Mouse (Mus musculus): ENCODE measurements at regions not wholly inside any gene's neighbourhood (a gene's known extent, or its start where the extent isn't known, plus 50 kb on each side); places are given as distances from the start of the nearest gene placed in this dataset.

DNA sequence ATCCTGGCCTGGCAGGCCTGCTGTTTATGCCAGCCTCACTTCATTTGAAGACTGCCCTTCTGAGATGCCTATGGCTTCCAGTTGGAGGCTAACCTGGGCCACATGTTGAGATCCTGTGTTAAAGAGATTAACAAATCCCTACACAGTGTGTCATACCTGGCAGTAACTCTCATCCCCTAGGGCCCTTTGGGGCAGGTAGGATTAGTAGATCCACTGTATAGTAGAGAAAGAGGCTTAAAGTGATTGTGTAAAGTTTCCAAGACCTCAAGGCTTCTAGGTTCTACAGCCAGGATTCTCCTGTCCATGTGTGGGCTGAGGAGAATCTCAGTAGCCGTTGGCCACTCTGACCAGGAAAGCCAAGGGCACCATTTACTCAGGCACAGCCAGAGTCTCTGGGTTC is 231.4 kb downstream of the Foxo1 start:
- no peak for DNase-seq

DNA sequence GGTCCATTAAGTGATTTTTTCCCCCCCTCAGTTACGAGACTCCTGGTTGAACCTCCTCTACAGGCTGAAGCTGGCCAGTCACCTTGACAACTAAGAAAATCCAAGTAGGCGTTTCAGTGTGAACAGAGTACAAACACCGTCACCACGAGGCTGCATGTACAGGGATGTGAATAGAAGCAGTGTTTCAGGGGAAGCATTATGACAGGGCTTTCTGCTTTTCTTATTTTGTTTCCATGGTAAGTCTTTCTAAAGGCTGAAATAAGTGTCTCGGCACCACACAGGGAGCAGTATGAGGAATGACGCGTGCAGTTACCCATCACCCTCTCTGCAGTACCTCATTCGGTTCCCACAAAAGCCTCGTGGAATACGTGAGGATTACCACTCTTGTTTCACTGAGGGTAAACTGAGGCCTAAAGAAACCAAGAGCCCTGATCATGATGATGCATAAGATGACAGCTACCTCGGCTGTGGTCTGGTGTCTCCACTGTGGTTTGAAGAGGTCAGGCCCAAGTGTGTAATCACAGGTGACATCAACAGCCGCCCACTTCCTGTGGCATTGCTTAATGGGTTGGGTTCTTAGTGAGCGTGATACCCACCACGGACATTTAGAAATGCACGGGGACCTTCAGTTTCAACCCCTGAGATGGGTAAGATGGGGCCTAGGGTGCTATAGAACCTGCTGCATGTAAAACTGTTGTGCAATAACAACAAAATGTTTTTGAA is 230.5 kb downstream of the Foxo1 start:
- no peak for DNase-seq

DNA sequence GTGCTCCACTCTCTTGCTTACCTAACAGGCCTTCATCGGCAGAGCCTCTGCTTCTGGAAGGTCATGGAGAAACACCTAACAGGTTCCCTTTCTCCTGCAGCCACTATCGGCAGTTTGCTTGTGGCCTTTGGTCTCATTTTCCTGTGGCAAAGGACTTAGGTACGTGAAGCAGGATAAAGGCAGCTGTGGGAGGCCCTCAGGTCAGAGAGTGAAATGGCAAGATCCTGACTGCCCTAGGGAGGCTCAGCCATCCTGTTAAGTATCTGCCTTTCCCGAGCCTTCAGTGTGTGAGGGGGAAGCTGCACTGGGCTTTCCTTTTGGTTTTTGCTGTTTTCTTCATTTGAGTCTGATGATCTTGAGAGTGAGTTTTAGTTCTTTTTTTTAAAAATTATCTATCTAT is 228.8 kb downstream of the Foxo1 start:
- no peak for DNase-seq

DNA sequence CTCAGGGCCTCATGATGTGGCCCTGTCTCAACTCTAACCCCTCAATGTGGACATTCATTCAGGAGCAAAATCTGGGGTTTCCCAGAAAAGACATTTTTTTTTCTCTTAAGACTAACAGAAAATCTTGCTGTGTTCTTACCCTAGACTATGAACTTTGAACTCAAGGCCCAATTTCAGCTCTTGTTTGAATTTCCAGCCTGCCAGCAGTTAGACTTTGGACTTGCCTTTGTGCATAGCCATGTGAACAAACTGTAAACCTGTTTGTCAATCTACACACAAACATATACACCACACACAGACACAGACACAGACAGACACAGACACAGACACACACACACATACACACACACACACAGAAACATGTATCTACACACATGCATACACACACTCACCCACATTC is 227.3 kb downstream of the Foxo1 start:
- DNase-seq, result no peak

DNA sequence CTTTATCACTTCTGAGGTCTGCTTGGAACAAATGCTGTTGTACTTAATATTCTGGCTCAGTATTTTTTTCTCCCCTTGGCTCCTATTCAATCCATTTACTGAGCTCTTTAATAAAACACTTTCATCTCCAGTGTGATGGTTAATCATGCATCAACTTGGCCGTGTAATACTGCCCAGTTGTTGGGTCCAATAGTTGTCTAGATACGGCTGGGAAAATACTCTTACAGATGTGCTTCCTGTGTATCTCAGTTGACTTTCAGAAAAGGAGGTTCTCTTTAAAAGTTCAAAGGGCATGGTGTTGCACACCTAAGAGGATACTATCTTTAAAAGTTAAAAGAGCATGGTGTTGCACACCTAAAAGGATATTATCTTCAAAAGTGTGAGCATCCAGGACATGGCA is 226.8 kb downstream of the Foxo1 start:
- no peak for DNase-seq

DNA sequence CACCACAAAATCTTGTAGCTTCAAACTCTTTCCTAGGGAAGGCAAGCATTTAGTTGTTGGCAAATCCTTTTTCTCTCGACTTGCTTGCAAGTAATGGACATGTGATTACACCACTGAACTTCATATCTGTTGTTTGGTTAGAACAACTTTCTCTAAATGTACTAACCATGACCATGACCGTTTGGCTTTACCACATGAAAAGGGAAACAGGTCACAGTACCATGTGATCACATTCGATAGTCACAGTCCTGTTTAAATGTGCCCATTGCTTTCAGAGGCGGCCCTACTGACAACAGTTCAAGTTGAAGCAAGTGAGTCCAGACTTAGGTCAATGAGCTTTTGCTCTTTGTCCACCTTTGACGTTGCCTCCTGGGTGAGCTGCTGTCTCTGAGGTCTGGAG is 211.1 kb downstream of the Foxo1 start:
- DNase-seq, result no peak

DNA sequence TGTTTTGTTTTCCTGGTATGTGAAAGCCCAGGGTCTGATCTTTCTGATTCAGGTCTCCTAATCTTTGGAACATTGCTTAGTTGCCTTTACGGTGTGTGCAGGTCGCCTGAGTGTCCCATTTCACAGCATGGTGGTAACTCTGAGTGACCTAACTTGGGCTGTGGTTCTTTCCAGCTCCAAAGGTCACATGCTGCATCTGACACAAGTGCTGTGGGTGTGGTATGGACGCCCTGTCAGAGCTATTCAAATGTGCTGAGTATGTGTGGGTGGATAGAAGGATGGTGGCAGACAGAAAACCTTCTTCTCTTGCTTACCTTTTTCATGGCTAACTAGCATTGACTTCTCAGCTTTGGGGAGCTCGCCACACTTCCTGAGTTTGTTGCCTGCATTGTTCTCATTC is 201.8 kb downstream of the Foxo1 start:
- no peak for DNase-seq

DNA sequence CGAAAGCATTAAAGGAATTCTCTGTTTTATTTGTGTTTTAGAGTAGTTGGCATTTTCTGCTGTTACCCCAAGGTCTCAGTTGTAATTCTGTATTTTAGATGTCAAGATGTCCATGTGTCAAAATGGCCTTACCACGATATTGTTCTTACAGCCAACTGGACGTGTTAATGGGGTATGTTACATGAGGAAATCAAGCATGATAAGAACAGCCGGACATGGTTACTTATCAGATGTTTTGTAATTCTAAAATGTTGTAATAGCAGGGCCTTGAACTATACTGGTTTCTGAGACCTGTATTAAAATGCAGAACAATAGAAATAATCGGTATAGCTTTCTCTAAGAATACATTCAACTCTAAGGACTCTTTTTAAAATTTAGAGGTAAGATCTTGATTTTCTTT is 201.3 kb downstream of the Foxo1 start:
- DNase-seq, result no peak

DNA sequence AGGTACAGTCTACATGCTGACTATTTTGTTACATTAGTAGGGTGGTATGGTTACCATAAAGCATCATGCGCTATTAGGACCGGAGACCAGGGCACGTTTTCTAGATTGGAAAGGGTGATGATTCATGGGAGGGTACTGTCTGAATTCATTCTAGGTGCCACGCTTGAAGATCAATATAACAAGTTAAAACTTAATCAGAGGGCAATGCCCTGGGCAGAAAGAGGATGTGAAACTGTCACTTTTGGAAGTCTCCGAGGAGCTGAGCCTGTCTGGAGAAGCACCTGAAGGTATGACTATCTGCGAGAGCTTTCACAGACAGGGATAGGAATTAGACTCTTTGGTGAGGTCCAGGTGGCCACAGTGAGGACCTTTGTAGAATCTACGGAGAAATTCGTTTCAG is 200.2 kb downstream of the Foxo1 start:
- DNase-seq, result no peak

DNA sequence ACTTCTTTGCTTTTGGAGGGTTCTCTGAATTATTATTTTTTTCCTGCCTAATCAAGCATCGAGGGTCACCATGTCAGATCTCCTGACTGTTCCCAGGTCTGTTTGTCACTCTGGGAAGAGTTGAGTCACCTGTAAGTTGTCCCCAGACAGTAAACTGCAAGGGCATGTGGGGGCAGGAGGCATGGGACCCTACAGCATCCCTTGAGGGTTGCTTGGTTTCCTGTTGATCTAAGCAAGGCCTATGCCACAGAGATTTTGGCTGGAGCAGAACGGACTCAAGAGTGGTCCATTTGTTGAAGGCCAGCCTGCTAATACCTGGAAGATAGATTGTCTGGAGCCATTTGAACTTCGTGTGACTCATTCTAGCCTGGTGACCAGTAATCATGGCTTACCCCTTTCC is 199.7 kb downstream of the Foxo1 start:
- DNase-seq, result no peak

DNA sequence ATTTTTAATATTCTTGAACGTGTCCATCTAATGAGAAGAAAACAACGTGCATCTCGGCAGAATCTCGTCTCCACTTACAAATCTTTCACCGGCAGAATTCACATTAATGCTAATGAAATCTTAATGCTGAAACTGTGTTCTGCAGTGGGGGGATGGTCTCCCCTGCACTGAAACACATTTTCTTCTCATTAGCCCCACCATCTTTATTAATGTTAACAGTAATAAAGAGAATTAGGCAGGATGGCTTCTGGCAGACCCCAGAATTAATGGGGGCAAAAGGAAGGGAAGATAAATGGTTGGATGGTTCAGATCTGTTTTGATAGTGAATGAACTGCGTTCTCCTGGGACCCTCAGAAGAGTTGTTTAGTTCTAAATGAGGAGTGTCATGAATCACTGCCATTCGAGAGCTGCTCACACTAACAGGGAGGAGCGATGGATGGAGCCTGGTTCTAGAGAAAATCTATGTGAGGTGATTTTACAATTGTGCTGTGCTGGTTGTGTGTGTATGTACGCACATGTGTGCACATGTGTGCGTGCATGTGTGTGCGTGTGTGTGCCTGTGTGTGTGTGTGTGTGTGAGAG is 198.9 kb downstream of the Foxo1 start:
- DNase-seq, result no peak

DNA sequence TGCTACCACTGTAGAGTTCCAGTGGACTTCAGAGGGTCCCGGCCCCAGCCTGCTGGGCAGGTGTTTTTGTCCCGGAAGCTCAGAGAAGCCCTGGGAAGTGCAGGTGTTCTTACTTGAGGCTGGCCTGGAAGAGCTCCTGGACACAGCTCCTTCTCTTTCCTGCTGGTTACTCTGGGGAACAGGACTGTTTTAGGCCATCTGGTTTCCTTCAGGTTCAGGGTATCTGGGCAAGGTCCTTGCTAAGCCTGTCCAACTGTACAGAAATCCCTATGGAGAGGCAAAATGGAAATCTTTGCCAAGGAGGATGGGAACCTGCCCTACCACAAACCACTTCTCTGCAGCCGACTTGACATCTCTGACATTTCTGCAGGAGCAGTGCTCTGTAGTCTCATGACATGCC is 198.4 kb downstream of the Foxo1 start:
- no peak for DNase-seq

DNA sequence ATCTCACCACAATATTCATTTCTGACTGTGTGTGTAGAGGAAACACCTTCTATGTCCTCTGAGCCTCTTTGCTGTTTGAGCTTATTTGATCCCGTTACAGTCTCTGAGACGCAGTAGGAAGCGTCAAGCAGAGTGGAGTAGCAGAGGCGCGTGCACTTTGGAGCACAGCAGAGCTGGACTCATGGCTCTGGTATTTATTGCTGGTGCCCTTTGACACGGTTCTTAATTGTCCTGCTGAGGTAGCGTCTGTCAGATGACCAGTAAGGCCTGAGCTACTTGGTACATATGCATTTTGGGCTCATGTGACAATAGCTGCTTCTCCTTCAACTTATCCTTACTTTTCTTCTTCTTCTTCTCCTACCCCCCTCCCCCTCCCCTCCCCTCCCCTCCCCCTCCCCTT is 195.8 kb downstream of the Foxo1 start:
- DNase-seq, result no peak

DNA sequence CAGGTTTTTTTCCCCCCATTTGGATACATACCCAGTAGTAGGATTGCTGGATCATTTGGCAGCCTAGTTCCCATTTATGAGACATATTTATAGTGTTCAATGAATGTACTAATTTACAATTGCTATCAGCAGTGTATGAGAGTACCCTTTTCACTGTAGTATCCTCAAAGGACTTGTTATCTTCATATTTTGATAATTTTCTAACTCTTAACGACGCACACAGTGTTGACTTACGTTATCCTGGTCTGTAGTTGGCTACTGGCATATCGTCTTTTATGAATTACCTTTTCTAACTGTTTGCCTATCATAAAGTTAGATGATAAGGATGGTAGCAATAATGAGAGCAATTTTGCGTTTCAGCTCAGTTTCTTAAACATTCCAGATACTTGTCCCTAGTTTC is 186.8 kb downstream of the Foxo1 start:
- no peak for DNase-seq

DNA sequence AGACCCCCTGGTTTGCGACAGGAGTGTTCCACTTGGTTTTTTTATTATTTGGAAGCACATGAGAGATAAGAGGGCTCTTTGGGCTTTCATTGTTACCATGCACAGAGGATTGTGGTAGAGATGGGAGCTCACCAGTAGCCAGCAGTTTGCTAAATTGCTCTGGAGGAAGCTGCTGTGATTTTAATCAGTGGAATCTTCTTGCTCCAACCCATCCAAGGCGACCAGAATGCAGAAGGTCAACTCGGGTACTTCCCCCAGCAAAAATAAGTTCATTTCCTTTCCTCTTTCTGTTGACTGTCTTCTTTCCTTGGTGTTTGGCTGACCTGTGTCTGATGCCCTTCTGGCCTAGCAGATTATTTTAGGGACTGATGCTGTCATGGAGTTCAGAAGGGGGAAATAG is 184.9 kb downstream of the Foxo1 start:
- no peak for DNase-seq

DNA sequence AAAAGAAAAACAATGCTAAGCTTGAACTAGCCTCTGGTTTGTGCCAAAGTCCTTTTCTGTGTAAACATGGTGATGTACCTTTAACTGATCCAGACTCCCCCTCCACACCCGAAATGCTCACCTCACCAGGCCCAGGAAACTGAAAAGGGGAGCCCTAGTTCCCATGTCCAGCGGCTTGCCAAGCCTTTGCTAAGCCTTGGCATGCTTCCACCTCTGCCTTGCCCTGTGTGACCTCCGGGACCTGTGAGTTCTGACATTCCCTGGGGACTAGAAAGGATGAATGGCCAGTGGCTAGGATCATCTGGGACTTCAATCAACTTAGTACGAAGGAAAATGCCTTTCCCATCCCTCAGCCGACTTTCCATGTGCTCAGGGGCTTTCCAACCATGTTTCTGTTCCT is 184.2 kb downstream of the Foxo1 start:
- no peak for DNase-seq

DNA sequence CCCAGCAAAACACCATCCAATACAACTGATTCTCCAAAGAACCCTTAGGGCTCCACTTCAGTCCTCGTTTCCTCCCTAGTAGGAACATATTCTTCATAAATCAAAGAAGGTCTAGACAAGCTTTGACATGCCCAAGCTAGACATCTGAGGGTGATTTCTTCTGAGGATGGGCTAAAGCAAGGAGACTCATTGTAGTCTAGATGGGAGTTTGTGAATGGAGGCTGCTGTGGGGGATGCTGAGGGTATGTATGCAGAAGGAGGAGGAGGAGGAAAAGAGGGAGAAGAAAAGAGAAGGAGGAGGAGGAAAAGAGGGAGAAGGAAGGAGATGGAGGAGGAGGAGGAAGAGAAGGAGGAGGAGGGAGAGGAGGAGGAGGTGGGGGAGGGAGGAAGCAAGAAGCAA is 178.9 kb downstream of the Foxo1 start:
- no peak for DNase-seq

DNA sequence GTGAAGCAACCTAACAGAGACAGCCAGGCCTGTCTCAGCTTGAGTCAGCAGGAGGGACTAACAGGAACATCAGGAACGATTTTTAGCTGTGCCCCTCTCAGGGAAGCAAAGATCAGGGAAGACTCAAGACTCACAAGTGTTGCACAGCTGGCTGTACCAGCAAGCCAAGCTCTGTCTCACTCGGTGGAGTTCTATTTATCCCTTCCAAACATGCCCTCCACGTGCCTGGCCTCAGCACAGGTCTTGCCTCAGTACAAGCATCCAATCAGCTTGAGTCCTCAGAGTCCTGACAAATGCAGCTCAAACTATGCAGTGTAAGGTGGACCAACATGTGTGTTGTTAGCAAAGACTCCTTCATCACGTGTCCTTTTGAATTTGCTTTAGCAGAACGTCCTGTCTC is 178.4 kb downstream of the Foxo1 start:
- DNase-seq, result no peak

DNA sequence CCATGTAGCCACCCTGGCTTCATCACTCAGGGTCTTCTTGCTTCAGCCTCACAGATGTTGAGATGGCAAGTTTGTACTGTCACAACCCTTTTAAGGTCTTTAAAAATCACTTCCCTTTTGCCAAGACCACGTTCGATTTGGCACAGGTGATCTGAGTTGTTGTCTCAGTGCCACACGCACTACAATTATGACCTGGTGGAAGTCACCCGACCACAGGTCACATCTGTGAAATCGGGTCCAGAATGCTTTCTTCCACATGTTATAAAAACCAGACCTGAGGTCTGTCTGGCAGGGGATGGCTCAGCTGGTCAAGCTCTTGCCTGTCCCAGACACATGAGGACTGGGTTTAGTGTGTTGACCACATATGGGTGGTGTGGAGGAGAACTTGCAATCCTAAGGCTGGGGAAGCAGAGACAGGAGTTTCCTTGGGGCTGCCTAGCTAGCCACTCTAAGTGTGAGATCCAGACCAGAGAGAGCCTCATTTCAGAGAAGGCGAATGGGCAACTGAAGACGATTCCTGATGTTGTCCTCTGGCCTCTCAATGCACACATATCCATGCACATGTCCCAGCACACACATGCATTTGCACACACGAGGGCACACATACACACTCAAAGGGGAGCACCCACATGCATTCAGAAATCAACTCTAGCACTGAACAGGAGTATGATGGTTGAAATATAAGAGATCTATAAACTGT is 176.4 kb downstream of the Foxo1 start:
- no peak for DNase-seq

DNA sequence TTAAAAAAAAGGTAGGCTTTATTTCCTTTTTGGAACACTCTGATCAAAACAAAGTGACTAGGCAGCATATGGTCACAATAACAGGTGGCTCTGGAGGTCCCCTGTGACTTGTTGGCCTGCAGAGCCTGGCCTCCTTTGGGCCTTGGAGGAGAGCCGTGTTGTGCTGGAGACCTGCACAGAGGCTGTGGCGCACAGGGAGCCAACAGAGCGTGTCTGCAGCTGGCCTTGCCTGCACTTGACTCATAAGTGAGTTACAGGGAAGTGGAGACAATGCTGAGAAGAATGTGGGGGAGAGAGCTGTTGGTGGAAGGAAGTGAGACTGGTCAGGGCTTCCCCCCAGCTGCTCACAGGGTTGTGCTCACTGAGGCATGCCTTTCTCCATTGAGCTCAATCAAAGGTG is 175.7 kb downstream of the Foxo1 start:
- DNase-seq, result peak; percentile 45 to 65

DNA sequence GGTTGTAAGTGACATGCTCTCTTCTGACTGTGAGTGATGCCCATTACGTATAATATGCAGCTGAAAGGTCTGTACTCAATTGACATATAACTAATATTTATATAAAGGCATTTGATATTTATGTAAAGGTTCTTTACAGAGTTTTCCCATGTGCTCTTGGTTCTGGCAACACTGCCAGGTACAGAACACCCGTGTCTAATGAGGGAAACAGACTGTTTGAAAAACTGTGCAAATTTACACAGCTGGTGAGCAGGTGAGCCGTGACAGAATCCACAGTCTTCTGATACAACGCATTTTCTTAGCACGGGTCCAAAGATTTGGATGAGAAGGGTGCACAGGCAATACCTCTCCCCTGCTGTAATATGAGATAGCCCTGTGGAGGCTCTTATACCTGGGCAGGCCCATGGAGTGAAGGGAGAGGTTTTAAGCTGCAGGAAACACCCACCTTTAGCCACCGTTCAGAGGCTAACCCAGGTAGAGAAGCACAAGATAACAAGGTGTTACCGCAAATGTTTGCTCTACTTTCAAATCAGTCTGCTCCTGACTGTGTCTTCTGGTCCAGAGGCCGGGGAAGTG is 161.0 kb downstream of the Foxo1 start:
- no peak for DNase-seq

DNA sequence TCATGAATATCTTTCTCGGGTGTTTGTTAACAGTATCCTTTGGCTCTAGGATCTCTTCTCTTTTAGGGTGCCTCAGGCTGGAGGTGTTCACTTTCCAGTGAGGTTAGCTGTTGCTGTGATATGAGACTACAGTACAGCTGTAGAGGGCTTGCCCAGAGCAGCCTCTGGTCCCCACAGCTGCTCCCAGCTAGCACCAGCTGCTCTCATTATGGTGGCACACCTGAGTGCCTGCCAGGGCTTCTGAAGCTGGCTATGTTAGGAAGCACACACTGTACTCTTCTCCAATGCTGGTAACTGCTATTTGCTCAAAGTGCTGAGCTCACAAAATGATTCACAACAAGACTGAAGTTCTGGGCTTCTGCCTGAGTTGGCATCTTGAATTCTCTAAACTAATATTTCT is 154.7 kb downstream of the Foxo1 start:
- peak; percentile 34 to 69 for DNase-seq

DNA sequence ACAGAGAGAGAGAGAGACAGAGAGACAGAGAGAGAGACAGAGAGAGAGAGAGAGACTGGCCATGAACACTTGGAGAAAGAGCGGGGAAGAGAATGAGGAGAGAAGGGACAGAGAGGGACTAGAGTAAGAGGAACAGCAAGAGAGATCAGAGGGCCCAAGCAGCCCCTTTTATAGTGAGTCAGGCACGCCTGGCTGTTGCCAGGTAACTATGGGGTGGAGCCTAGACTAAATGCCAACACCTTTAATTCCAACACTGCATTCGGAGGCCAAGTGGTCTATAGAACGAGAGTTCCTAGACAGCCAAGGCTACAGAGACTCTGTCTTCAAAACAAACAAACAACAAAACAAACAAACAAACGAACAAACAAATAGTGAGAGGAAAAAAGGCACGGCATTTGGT is 148.1 kb downstream of the Foxo1 start:
- DNase-seq, result no peak

DNA sequence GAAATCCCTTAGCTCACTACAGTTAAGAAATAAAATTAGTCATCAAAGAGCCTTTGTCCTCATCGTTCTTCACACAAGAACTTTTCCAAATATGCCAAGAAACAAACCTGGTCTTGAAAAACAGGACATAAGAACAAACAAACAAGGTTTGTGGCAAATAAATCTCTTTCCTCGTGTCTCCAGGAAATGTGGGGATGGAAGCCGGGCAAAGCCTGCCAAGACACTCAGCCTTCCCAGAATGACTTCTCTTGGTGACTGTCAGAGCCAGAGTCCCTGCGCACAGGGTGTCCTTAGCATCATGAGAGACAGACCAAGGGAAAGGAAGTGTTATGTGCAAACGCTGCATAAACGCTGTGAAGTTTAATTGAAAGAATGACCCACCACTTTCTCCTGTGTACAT is 147.2 kb downstream of the Foxo1 start:
- no peak for DNase-seq

All from thymus, postnatal 36 days (tissue).